Mouse (Mus musculus) T-helper 1 cell (primary cell): ENCODE measurements around the gene Dmpk.

ENCODE experiments used
- in situ Hi-C: fragments of 300-600 bp; cut with MboI, MseI; formaldehyde crosslinking; loops from one replicate; pipeline ENCODE4 v1.15.1; 2025; ENCODE audit warnings: high pct_unique_total_duplicates

Gene Dmpk

GRCm38 (mm10) chr7:19096421-19096976, 12.8 kb downstream of the Dmpk start:
- in situ Hi-C loops: no loop called here

DNA sequence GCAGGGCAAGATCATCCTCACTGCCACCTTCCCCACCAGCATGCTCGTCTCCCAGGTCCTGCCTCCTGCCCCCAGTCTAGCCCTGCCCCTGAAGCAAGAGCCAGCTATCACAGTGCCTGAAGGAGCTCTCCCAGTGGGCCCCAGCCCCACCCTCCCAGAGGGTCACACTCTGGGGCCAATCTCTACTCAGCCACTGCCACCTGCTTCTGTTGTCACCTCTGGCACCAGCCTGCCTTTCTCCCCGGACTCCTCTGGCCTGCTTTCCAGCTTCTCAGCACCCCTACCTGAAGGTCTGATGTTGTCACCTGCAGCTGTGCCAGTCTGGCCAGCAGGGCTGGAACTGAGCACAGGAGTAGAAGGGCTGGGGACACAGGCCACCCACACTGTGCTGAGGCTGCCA, 13.6 kb downstream of the Dmpk start:
- in situ Hi-C loops: no loop called here

- in situ Hi-C loops: no loop called here
Observed at GRCm38 (mm10) chr7:19097863-19098262, 14.2 kb downstream of the Dmpk start.

DNA sequence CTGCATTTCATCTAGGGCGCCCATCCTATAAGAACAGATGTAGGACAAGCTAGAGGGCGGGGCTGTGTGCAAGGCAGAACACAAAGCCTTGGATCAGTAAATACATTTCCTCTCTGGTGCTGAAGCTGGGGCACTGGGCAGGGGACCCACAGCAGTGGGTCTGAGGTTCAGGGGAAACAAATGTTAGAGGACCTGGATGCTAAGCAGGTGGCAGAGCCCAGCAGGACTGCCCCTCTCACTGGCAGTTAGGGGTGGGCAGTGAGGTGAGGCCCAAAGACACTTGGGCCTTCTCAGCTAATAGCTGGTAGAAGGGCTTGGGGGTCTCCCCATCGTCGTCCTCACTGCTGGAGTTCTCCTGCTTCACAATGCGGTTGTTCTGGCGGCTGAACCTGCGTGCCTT, 15.2 kb downstream of the Dmpk start:
- in situ Hi-C loops: no loop called here

GRCm38 (mm10) chr7:19100290-19100689, 16.6 kb downstream of the Dmpk start:
- in situ Hi-C loops: no loop called here

- in situ Hi-C loops: no loop called here
Observed at GRCm38 (mm10) chr7:19103741-19104140, 20.1 kb downstream of the Dmpk start.

DNA sequence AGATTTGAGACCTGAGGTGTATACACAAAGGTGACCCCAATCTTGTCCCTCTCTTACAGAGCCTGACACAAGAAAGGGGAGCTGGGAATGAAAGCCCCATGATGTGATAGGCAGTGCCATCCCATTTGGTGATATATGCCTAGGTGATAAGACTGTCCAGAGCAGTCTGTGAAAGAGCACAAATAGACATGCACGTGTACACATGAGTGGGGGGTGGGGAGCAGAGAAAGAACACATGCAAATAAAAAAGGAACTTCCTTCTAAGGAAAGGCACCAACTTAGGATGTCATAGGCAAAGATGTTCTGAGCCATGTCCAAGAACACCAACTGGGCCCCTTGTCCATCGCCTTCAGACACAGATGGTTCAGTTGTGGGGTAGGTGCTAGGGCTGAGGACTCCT, 20.8 kb downstream of the Dmpk start:
- in situ Hi-C loops: no loop called here

- in situ Hi-C loops: no loop called here
Observed at GRCm38 (mm10) chr7:19107436-19107835, 23.8 kb downstream of the Dmpk start.

- in situ Hi-C loops: no loop called here
Observed at GRCm38 (mm10) chr7:19109565-19109964, 25.9 kb downstream of the Dmpk start.

DNA sequence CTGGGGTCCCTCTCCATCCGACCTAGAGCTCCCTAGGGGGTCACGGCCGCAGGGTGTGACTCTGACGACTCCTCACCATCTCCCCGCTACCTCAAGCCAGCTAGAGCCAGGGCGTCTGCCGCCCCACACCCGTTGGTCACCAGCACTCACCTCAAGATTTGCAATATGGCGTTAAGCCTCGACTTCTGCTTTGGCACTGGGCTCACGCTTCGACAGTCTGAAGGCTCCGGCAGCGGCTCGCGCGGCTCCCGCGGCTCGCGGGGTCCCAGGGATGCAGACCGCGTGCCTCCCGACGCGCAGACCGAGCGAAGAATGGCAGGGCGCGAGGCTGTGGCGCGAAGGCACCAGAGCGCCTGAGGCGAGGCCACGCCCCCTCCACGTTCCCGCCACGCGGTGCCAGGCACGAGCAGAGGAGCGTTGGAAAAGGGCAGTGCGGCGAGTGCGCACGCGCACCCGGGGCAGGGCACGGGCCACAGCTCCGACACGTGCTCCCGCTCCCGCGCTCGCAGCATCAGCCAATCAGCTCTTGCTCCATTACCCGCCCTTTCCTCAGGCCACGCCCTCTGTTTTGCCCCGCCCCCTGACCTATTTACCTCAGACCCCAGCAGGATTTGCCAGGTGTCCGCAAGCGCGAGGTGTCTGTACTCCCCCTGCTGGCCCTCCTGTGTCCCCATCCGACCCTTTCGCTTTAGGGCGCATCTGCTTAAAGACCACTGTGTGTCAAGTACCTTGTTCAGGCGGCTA, 34.6 kb downstream of the Dmpk start, which contains the start of gene Gm4969:
TSS of gene Gm4969 (minus strand) at position 341 of the 744 bp plus-strand sequence.
- in situ Hi-C loops: no loop called here

- in situ Hi-C loops: no loop called here
Observed at GRCm38 (mm10) chr7:19119083-19119482, 35.4 kb downstream of the Dmpk start.

DNA sequence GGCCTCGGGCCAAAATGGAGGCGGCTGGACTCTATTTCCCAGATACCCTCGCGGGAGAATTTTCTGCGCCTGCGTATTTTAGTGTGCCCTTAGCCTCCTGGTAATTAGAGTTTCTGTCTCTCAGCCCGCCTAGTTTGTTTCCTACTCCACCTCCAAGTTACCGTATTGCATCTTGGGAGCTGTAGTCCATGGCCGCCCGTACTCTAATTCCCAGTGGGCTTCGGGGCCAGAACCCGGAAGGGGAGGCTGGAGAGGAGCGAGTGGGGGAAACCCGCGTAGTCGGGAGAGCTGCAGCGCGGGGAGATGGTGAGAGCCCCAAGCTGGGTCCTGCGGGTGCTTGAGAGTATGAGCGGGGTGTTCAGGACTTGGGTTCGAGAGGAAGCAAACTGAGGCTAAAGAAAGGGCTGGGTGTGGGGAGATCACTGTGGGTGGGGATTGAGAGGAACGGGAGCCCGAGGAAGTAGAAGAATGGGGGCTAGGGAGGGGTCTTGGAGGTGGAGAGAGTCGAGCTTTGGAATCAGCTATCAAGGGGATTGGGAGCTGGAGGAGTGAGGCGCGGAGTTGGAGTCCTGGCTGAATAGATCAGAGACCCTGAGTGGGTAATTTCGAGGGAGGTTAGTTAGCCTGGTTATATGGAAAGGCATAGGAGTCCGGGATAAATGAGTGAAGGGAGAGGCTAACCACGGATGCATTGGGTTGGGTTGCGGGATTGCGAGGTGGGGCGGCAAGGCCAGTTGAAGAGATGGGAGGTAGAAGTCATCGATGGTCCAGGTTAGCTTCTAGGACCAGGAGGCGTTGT, 36.2 kb downstream of the Dmpk start, which contains the start of gene Fbxo46:
TSS of gene Fbxo46 (plus strand) at position 229 of the 799 bp plus-strand sequence.
- in situ Hi-C loops: no loop called here

GRCm38 (mm10) chr7:19121686-19122085, 38.0 kb downstream of the Dmpk start:
- in situ Hi-C loops: no loop called here

DNA sequence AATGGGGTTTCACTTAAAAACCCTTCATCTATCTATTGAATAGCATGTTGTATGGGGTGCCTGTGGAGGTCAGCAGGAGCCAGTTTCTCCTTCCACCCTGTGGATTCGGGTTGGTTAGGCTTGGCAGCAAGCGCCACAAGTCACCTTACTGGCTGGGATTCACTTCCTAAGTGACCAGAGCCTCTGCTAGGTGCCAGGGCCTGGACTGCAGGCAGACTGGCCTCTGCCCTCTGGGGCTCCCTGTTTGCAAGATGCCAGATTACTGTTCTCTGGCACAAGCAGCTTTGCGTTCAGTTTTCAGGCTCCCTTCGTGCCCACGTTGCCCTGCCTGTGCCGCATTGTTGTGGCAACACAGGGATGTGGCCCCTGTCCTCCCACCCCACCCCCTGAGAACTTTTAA, 41.1 kb downstream of the Dmpk start:
- in situ Hi-C loops: no loop called here

DNA sequence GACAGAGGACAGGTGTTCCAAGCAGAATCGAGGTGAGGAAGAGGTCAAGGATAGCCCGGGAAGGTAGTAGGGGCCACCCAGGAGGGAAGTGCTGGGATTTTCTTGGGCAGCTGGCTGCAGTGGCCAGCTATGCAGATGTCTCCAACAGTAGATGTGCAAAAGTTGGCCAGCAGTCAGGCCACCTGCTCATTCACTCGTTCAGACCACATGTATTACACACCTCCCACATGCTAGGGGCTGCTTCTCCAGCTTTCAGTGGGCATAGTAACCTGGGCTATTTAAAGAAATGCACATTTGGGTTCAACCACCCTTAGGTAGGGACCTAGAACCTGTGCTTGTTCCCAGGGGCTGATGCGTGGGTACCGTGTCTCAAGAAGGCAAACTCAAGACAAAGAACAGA, 44.1 kb downstream of the Dmpk start:
- in situ Hi-C loops: no loop called here

- in situ Hi-C loops: no loop called here
Observed at GRCm38 (mm10) chr7:19129396-19129795, 45.7 kb downstream of the Dmpk start.

DNA sequence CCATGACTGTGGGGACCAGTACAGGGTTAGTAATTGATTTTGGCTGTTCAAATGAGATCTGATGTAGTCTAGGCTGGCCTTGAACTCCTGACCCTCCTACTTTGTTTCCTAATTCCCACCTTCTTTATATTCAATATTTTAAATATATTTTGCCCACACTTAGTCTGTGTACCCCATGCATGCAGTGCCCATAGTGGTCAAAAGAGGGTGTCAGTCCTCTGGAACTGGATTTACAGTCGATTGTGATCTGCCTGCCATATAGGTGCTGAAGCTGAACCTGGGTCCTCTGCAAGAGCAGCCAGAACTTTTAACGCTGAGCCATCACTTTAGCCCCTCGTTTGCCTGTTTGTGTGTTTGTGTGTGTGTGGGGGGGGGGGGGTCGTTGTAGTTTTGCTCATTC, 47.0 kb downstream of the Dmpk start:
- in situ Hi-C loops: no loop called here

DNA sequence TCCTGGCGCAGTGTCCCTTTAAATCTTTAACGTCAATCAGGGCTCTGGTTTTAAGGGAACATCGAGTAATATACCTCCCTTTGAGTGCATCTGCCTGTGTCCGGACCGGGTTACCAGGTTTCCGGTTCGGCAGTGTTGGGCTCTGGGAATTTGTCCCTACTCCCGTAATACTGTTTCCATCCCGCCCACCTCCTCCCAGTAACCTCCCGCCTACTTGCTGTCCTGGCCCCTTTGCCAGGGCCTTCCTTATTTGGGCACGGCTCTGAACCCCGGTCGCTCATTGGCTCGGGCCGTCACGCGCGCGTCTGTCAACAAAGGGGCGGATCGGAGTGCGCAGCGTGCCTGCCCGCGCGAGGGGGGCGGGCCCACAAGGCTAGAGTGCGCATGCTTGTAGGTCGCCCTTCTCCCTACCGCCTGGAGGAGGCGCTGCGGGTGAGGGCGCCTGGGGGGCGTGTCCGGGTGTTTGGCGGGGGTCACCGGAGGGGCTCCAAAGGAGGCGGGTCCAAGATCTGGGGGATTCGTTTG, 47.7 kb downstream of the Dmpk start:
- in situ Hi-C loops: no loop called here

DNA sequence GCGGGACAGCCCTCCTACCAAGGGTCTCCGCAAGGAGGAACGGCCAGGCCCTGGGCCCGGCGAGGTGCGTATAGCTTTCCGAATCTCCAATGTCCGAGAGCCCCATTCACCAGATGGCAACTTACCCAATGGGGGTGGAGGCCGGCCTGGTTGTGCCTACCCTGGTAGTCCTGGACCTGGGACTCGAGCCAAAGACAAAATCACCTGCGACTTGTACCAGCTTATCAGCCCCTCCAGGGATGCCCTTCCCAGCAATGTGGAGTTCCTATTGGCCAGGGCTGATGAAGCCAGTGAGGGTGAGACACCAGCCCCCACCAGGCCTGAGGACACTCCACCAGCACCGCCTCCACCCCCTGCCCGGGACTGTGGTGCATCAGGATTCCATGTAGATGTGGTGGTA, 52.5 kb downstream of the Dmpk start:
- in situ Hi-C loops: no loop called here

DNA sequence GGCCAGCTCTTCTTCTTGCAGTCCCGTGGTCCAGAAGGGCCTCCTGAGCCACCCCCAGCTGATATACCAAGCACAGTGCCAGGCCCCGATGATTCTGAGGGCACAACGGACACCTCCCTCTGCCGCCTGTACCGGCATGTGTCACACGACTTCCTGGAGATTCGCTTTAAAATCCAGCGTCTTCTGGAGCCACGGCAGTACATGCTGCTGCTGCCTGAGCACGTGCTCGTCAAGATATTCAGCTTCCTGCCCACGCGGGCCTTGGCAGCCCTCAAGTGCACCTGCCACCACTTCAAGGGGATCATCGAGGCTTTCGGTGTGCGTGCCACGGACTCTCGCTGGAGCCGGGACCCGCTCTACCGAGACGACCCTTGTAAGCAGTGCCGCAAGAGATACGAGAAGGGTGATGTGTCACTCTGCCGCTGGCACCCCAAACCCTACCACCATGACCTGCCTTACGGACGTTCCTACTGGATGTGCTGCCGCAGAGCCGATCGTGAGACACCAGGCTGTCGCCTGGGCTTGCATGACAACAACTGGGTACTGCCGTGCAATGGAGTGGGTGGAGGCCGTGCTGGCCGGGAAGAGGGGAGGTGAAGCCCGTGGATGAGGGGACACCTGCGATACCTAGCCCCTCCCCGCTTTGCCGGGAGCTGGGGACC, 53.2 kb downstream of the Dmpk start:
- in situ Hi-C loops: no loop called here

- in situ Hi-C loops: no loop called here
Observed at GRCm38 (mm10) chr7:19137380-19137779, 53.7 kb downstream of the Dmpk start.
